Mouse (Mus musculus) hindbrain, embryonic 13.5 days (tissue): Measurements from ENCODE around the gene Atp1a1. TPM values are rescaled to one million over a fixed set of nuclear protein-coding genes. Genes with fewer than 3 reads are reported as not detected.
A peak's percentile ranks its signal among the peaks of the same experiment; 100 is the strongest.

ENCODE experiments used
- ATAC-seq: fragments of 200-750 bp; cut with Nextera tagmentation; 2 replicates; pipeline ENCODE4 v1.8.0; 2017; ENCODE audit warnings: moderate TSS enrichment; ENCODE audit not compliant: low FRiP score
- H3K27ac ChIP-seq: fragments of 300-500 bp; sonication (generic); 2 replicates; pipeline ENCODE4 v1.5.1; 2015; ENCODE audit warnings: inconsistent platforms, mild to moderate bottlenecking, moderate library complexity
- H3K27me3 ChIP-seq: fragments of 300-500 bp; sonication (generic); 2 replicates; pipeline ENCODE4 v1.6.1; 2015; ENCODE audit warnings: mild to moderate bottlenecking, inconsistent platforms
- H3K36me3 ChIP-seq: fragments of 300-500 bp; sonication (generic); 2 replicates; pipeline ENCODE4 v1.6.1; 2015; ENCODE audit warnings: mild to moderate bottlenecking, inconsistent platforms
- H3K4me1 ChIP-seq: fragments of 300-500 bp; sonication (generic); replicated peaks from 2 replicates; pipeline ENCODE4 v1.6.1; 2015; ENCODE audit warnings: inconsistent platforms
- H3K4me2 ChIP-seq: fragments of 300-500 bp; sonication (generic); 2 replicates; pipeline ENCODE4 v1.6.1; 2015; ENCODE audit warnings: inconsistent platforms, mild to moderate bottlenecking, moderate library complexity
- H3K4me3 ChIP-seq: fragments of 300-500 bp; sonication (generic); 2 replicates; pipeline ENCODE4 v1.5.1; 2015; ENCODE audit warnings: mild to moderate bottlenecking, inconsistent platforms
- H3K9ac ChIP-seq: fragments of 300-500 bp; sonication (generic); 2 replicates; pipeline ENCODE4 v1.6.1; 2015; ENCODE audit warnings: mild to moderate bottlenecking, inconsistent platforms
- H3K9me3 ChIP-seq: fragments of 300-500 bp; sonication (generic); 2 replicates; pipeline ENCODE4 v1.6.1; 2016; ENCODE audit warnings: inconsistent platforms
- WGBS: fragments of 180-500 bp; shearing (Covaris S2); methylation state at CpG from one replicate; pipeline ENCODE4 v1.1.7; 2015; 5-methylcytosine and 5-hydroxymethylcytosine counted together
- polyA plus RNA-seq: library from polyadenylated mRNA; unstranded; fragments of >200 nt; fragmentation: Nextera tagmentation; extraction: Ambion mirVana; gene quantifications from 2 replicates; pipeline ENCODE4 v1.2.1, GENCODE M21; 2015

Gene Atp1a1
- polyA plus RNA-seq, 1 experiment from 2014 or later = 50.4 TPM

- Histone ChIP-seq H3K4me3 (no peak overlapping the region), H3K27me3 (no peaks in the 10 kb centered on the region), H3K4me2 (no peak overlapping the region), H3K4me1 (peaks cover 39% of the 10 kb centered on the region), H3K36me3 (no peaks in the 10 kb centered on the region), H3K27ac (no peak overlapping the region), H3K9me3 (no peaks in the 10 kb centered on the region), H3K9ac (no peak overlapping the region)
- WGBS = 83% methylated on average over 7 of the region's 7 CpGs
- ATAC-seq = no peak
Measured at GRCm38 (mm10) chr3:101606861-101607455, 2.5 kb upstream of the Atp1a1 start.

DNA sequence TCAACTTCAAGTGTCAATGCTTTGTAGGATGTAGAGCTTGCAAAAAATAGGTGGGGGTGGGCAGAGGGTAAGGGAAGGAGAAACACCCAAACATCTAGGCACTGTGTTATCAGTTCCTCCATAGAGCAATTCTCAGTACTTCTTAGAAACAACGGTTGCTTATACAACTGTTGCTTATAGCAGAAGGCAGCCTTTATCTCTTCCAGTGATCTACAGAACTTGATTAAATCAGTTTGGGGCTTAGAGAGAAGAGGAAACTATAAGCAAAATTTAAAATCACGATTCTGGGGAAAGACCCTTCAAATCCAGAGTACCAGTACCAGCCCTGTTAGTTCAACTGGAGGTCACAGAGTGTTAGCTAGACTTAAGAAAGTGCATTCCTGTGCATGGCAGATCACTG lies 1.2 kb upstream of the Atp1a1 start:
- Histone ChIP-seq H3K4me3 (no peak overlapping the region), H3K4me2 (peak overlapping the region; percentile 62; the same call in 1 of the 2 replicates), H3K36me3 (no peaks in the 10 kb centered on the region), H3K27me3 (no peaks in the 10 kb centered on the region), H3K9me3 (no peaks in the 10 kb centered on the region), H3K4me1 (peaks cover 39% of the 10 kb centered on the region), H3K27ac (no peak overlapping the region), H3K9ac (no peak overlapping the region)
- 75% methylated on average over 2 of the region's 2 CpGs for whole genome bisulfite sequencing
- no peak for ATAC-seq

GRCm38 (mm10) chr3:101605291-101605690 lies 807 bp upstream of the Atp1a1 start:
- Histone ChIP-seq H3K9me3 (no peaks in the 10 kb centered on the region), H3K4me1 (peaks cover 43% of the 10 kb centered on the region), H3K36me3 (no peaks in the 10 kb centered on the region), H3K9ac (peak overlapping the region; percentile 97), H3K27ac (peak overlapping the region; percentile 97), H3K27me3 (no peaks in the 10 kb centered on the region), H3K4me3 (peak overlapping the region; percentile 88), H3K4me2 (peak overlapping the region; percentile 62)
- no peak for ATAC-seq
- 18% methylated on average over 5 of the region's 5 CpGs for WGBS

DNA sequence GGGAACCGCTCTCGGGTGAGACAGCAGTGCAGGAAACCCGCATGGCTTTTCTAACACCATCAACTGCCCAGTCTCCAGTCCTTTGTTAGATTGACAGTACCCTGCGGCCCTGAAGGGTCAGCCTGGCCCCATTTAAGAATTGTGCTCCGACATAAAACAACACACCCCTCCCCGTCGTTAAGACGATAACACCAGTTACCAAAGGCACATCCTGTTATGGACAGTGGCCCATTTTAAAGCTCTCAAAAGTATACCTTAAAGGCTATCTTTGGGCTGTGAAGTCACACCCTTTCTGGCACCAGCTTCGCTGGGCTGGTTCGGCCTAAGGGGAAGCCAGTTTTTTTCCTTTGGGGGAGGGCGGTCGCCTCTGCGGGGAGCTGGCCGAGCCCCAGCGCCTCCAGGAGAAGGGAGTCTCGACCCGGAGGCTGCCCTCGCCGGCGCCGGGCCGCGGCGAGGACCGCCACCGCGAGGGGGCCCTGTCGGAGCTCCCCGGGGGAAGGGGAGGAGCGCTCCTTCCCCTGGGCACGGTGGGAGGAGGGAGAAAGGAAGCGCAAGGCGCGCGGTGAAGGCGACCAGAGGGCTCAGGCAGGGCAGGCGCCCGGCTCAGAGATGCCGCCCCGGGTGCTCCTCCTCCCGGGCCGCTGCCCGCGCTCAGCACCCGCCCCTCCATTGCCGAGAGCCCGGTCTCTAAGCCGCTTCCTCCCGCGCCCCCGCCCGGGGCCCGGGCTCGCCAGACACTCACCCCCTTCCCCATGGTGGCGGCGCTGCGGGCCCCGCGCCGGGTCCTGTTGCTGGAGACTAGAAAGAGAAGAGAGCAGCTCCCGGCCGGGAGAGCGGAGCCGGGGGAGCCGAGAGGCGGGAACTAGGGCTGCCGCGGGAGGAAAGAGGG lies 579 bp downstream of the Atp1a1 start:
- Histone ChIP-seq H3K4me1 (peaks cover 56% of the 10 kb centered on the region), H3K4me3 (peak overlapping the region; percentile 88), H3K27ac (peak overlapping the region; percentile 97), H3K9ac (peak overlapping the region; percentile 97), H3K4me2 (peak overlapping the region; percentile 62), H3K9me3 (no peaks in the 10 kb centered on the region), H3K36me3 (no peaks in the 10 kb centered on the region), H3K27me3 (no peaks in the 10 kb centered on the region)
- under 1% methylated on average over 45 of the region's 68 CpGs for WGBS
- ATAC-seq = peak; percentile 79

DNA sequence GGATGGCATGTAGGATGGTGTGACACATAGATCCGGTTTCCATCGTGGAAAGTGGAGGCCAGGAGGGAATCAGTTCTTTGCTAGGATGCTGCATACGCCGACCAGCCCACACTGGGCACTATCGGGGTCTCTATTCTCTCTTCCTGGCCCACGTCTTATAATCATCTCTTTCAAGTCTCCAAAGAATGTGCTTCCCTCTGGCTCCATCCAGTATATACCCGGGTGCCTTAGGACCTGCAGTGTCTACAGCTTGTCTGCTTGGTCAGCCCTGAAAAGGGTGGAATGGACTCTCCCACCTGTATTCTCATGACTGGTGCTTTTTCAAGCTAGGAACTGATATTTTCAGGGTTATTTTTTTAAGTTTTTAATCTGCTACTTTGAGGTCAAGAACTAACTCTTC lies 1.3 kb downstream of the Atp1a1 start:
- H3K27me3 ChIP-seq = no peaks in the 10 kb centered on the region
- H3K36me3 ChIP-seq = no peaks in the 10 kb centered on the region
- 31% methylated on average over 7 of the region's 7 CpGs for WGBS
- peak overlapping the region; percentile 97 for H3K9ac ChIP-seq
- peak overlapping the region; percentile 62 for H3K4me2 ChIP-seq
- no peak for ATAC-seq
- peaks cover 63% of the 10 kb centered on the region for H3K4me1 ChIP-seq
- H3K27ac ChIP-seq = peak overlapping the region; percentile 97; the same call in 1 of the 2 replicates
- peak overlapping the region; percentile 88 for H3K4me3 ChIP-seq
- no peaks in the 10 kb centered on the region for H3K9me3 ChIP-seq

DNA sequence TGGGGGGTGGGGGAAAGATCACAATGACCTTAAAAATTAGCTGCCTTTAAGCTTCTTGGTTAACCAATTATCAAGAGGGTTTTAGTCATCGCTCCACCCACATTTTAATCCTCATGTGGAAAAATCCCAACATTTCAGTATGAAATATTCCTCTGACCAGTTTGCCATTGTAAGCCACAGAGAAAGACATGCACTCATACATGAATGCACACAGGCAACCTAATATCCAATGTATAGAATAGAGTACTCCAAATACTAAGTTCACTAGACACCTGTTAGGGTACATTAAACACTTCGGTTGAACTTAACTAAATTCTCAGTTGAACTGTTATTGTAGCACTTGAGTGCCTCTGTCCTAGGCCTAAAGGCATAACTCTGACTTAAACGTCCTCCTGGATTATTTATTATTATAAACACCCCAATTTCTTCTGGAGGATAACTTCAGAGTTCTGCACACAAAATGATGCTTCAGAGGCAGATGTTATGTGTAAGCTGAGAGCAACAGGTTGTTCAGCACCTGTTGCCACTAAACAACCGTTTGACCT lies 1.9 kb downstream of the Atp1a1 start:
- 82% methylated on average over 4 of the region's 4 CpGs for WGBS

DNA sequence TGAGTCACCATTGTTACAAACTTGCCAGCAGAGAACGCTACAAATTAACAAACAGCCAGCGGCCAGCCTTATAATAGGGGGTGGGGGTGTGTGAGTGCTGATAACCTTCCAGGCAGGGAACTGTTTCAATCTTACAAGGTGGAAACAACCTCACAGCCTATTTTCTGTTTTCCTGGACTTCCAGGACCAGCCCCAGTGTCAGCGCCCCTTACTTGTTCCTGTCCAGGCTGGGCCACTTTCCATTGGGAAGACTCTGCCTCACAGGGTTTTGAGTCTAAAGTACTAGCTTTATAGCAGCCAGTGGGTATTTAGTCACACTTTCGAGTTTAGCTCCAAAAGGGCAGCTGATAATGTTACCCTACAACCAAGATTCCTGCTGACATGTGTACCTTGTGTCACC lies 2.8 kb downstream of the Atp1a1 start:
- no peaks in the 10 kb centered on the region for H3K36me3 ChIP-seq
- H3K4me2 ChIP-seq = peak overlapping the region; percentile 62
- H3K4me1 ChIP-seq = peaks cover 77% of the 10 kb centered on the region
- no peaks in the 10 kb centered on the region for H3K27me3 ChIP-seq
- no peak overlapping the region for H3K27ac ChIP-seq
- H3K4me3 ChIP-seq = peak overlapping the region; percentile 15
- ATAC-seq = no peak
- no peaks in the 10 kb centered on the region for H3K9me3 ChIP-seq
- H3K9ac ChIP-seq = peak overlapping the region; percentile 19; the same call in 1 of the 2 replicates
- 40% methylated on average over 4 of the region's 4 CpGs for WGBS

More for the DNA sequence above, 1.9 kb downstream of the Atp1a1 start:
- H3K4me3 ChIP-seq = peak overlapping the region; percentile 88
- no peaks in the 10 kb centered on the region for H3K9me3 ChIP-seq
- H3K27me3 ChIP-seq = no peaks in the 10 kb centered on the region
- peak overlapping the region; percentile 62 for H3K4me2 ChIP-seq
- peaks cover 70% of the 10 kb centered on the region for H3K4me1 ChIP-seq
- ATAC-seq = no peak
- H3K36me3 ChIP-seq = no peaks in the 10 kb centered on the region
- H3K27ac ChIP-seq = no peak overlapping the region
- H3K9ac ChIP-seq = peak overlapping the region; percentile 97

DNA sequence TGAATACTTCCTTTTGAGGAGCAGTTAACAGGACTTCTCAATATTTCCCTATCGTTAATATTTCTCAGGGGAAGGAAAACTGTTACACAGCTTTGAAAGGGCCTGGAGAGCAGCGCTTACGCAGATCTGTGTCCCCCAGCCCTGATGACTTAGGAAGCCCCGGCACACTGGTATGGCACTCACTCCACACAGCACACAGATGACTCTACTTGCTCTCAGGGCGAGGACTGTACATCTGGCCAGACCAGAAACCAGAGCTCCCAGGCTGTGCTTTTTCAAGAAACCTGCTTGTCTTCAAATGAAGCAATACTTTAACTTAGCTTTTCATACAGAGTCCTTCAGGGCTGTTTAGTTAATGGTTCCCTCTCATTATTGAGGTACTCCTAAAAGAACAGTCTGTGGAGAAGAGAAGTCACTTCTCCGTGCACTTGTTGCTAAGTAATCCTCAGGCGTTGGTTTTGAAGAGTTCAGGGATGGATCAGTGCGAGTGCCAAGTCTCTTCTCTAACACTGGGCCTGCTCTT lies 3.4 kb downstream of the Atp1a1 start:
- 0 out of 2 replicates have a peak overlapping the region, but pooled peaks have one; percentile 21 for H3K9ac ChIP-seq
- ATAC-seq = no peak
- 58% methylated on average over 8 of the region's 8 CpGs for WGBS

GRCm38 (mm10) chr3:101599920-101600741 lies 4.4 kb downstream of the Atp1a1 start:
- Histone ChIP-seq H3K27me3 (no peaks in the 10 kb centered on the region), H3K27ac (peak overlapping the region; percentile 13; the same call in 1 of the 2 replicates), H3K9ac (peak overlapping the region; percentile 39), H3K4me3 (peak overlapping the region; percentile 15; the same call in 1 of the 2 replicates), H3K4me2 (peak overlapping the region; percentile 62), H3K36me3 (no peaks in the 10 kb centered on the region), H3K4me1 (peaks cover 83% of the 10 kb centered on the region), H3K9me3 (no peaks in the 10 kb centered on the region)
- ATAC-seq = no peak
- WGBS = 28% methylated on average over 4 of the region's 4 CpGs

More for the DNA sequence above, 3.4 kb downstream of the Atp1a1 start:
- peak overlapping the region; percentile 15; the same call in 1 of the 2 replicates for H3K4me3 ChIP-seq
- H3K27me3 ChIP-seq = no peaks in the 10 kb centered on the region
- no peaks in the 10 kb centered on the region for H3K9me3 ChIP-seq
- no peaks in the 10 kb centered on the region for H3K36me3 ChIP-seq
- H3K27ac ChIP-seq = 0 out of 2 replicates have a peak overlapping the region, but pooled peaks have one; percentile 31
- H3K4me1 ChIP-seq = peaks cover 83% of the 10 kb centered on the region
- peak overlapping the region; percentile 62 for H3K4me2 ChIP-seq

- WGBS = 64% methylated on average over 8 of the region's 8 CpGs
- 0 out of 2 replicates have a peak overlapping the region, but pooled peaks have one; percentile 13 for H3K27ac ChIP-seq
- peak overlapping the region; percentile 0; the same call in 1 of the 2 replicates for H3K9ac ChIP-seq
Measured at GRCm38 (mm10) chr3:101599191-101599919, 5.1 kb downstream of the Atp1a1 start.

More at GRCm38 (mm10) chr3:101599191-101599919, 5.1 kb downstream of the Atp1a1 start:
- H3K4me2 ChIP-seq = peak overlapping the region; percentile 3; the same call in 1 of the 2 replicates
- peaks cover 86% of the 10 kb centered on the region for H3K4me1 ChIP-seq
- no peak overlapping the region for H3K4me3 ChIP-seq
- no peaks in the 10 kb centered on the region for H3K9me3 ChIP-seq
- H3K27me3 ChIP-seq = no peaks in the 10 kb centered on the region
- H3K36me3 ChIP-seq = peaks cover 7% of the 10 kb centered on the region
- ATAC-seq = no peak
